Comparison of ENCODE assay signal across 9 mouse cellular contexts in the genomic region with DNA sequence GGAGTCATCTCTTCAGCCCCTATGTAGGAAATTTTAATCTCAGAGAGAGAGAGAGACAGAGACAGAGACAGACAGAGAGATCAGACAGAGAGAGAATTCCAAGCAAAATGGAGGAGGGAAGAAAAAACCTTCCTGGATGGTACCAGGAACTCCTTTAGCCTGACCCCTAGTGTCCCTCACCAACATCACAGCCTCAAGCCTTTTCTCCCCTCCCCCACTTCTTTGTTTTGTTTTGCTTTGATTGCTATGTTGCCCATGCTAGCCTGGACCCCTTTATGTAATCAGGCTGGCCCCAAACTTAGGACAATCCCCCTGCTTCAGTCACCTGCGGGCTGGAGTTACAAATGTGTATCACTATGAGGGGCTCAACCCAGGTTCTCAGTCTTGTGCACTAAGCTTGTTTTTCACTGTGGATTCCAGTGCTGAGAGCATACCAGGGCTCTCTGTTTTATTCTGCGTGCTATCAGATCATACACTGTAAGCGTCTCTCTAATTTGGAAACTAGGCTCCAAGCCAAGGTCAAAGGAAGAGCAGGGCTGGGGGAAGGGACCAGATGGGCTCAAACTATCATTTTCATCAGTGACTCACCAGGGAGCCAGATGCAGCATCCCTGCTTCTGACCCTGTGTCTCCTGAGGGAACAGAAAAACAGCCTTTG. TPM values are rescaled to one million over a fixed set of nuclear protein-coding genes. Genes with fewer than 3 reads are reported as not detected.
A peak's percentile ranks its signal among the peaks of the same experiment; 100 is the strongest.
DNase-seq lines count a peak whose midpoint lies in the region; ATAC-seq and TF ChIP-seq lines count a peak whose summit lies in the region.
"Had no signal": no experiment of that assay in that cellular context is flagged by ENCODE, and none has a peak within 500 bp of the region (broad histone marks: within the 10 kb centered on the region; RNA-seq: fewer than 3 reads in every experiment).

No protein-coding gene starts in this region.

- no peak overlapping the region for H3K4me2 ChIP-seq in forebrain, embryonic 13.5 days
- no peak overlapping the region for H3K4me2 ChIP-seq in hindbrain, embryonic 15.5 days
- H3K4me2 ChIP-seq: liver, embryonic 15.5 days had no signal

- WGBS in forebrain, embryonic 13.5 days, result 45% methylated on average over 3 of the region's 3 CpGs
- 30% methylated on average over 3 of the region's 3 CpGs for WGBS in hindbrain, embryonic 15.5 days
- WGBS in thymus, adult 2 months, result 93% methylated on average over 3 of the region's 3 CpGs

- no peak for ATAC-seq in forebrain, embryonic 13.5 days
- ATAC-seq in hindbrain, embryonic 15.5 days (ENCODE audit: low FRiP score, low read depth), result no peak

- no peaks in the 10 kb centered on the region for H3K27me3 ChIP-seq in forebrain, embryonic 13.5 days
- no peaks in the 10 kb centered on the region for H3K27me3 ChIP-seq in hindbrain, embryonic 15.5 days
- H3K27me3 ChIP-seq in thymus, adult 2 months (ENCODE audit: control insufficient read depth, insufficient read depth, low read length), result no peaks in the 10 kb centered on the region
- H3K27me3 ChIP-seq: liver, embryonic 15.5 days had no signal

- no peaks in the 10 kb centered on the region for H3K4me1 ChIP-seq in forebrain, embryonic 13.5 days
- no peaks in the 10 kb centered on the region for H3K4me1 ChIP-seq in hindbrain, embryonic 15.5 days (replicated peaks)
- H3K4me1 ChIP-seq in thymus, adult 2 months (replicated peaks; ENCODE audit: control insufficient read depth, insufficient read depth, low read length), result no peaks in the 10 kb centered on the region
- H3K4me1 ChIP-seq: liver, embryonic 15.5 days had no signal

- DNase-seq in heart, adult 18-20 months, result peak; percentile 55 to 65
- DNase-seq in heart, postnatal 25 days (ENCODE audit: low spot score), result no peak
- DNase-seq in ZHBTc4 (ENCODE audit: low read depth, low spot score), result peak; percentile 66
- DNase-seq in lung, postnatal 25 days (ENCODE audit: low spot score), result peak; percentile 66
- DNase-seq in thymus, adult 2 months, result no peak
- DNase-seq in cerebellum, adult 11-12 months, result no peak

- TF ChIP-seq CTCF in thymus, adult 2 months (IDR thresholded peaks at IDR 0.05; ENCODE audit: borderline replicate concordance, control insufficient read depth, extremely low read depth, insufficient read depth, low read length, poor library complexity), result no peak

- H3K36me3 ChIP-seq in forebrain, embryonic 13.5 days (ENCODE audit: poor library complexity, severe bottlenecking), result peaks cover 43% of the 10 kb centered on the region
- H3K36me3 ChIP-seq in hindbrain, embryonic 15.5 days, result peaks cover 21% of the 10 kb centered on the region
- 0 out of 2 replicates have a peak, but pooled peaks cover 3% of the 10 kb centered on the region for H3K36me3 ChIP-seq in thymus, adult 2 months (ENCODE audit: control insufficient read depth, insufficient read depth, low read length)

- TF ChIP-seq POLR2A in thymus, adult 2 months (IDR thresholded peaks at IDR 0.05; ENCODE audit: control insufficient read depth, extremely low read depth, insufficient read depth, low read length, poor library complexity), result no peak

- H3K27ac ChIP-seq in forebrain, embryonic 13.5 days, result peak overlapping the region; percentile 22; the same call in 1 of the 2 replicates
- H3K27ac ChIP-seq in hindbrain, embryonic 15.5 days (replicated peaks), result peak overlapping the region; percentile 61; the same call in 1 of the 2 replicates
- H3K27ac ChIP-seq in thymus, adult 2 months (ENCODE audit: control insufficient read depth, insufficient read depth, low read length), result no peak overlapping the region
- H3K27ac ChIP-seq: liver, embryonic 15.5 days had no signal

- intact Hi-C loops in heart, postnatal 25 days (cut with DNase I), result no loop called here

- no peak overlapping the region for H3K9ac ChIP-seq in forebrain, embryonic 13.5 days
- no peak overlapping the region for H3K9ac ChIP-seq in hindbrain, embryonic 15.5 days
- H3K9ac ChIP-seq: liver, embryonic 15.5 days had no signal

- no peak overlapping the region for H3K4me3 ChIP-seq in forebrain, embryonic 13.5 days
- no peak overlapping the region for H3K4me3 ChIP-seq in hindbrain, embryonic 15.5 days
- H3K4me3 ChIP-seq in thymus, adult 2 months (ENCODE audit: control insufficient read depth, insufficient read depth, low read length), result no peak overlapping the region
- H3K4me3 ChIP-seq: liver, embryonic 15.5 days had no signal

- H3K9me3 ChIP-seq in forebrain, embryonic 13.5 days (replicated peaks), result no peaks in the 10 kb centered on the region
- no peaks in the 10 kb centered on the region for H3K9me3 ChIP-seq in hindbrain, embryonic 15.5 days
- H3K9me3 ChIP-seq: liver, embryonic 15.5 days had no signal

RNA-seq across cellular contexts. Expression of gene Map1lc3a, which starts 33.0 kb away (rescaled TPM):
- total RNA-seq in heart, adult 18-20 months (2021), result 100 to 1,000 TPM; 727 to 753 TPM
- total RNA-seq in heart, postnatal 25 days (2021), result 100 to 1,000 TPM; 712 to 776 TPM
- polyA plus RNA-seq in forebrain, embryonic 13.5 days (2015; fragmentation: Nextera tagmentation; extraction: Ambion mirVana), result 209 and 234 TPM in 2 replicates
- 631 and 685 TPM in 2 replicates for polyA plus RNA-seq in hindbrain, embryonic 15.5 days (2015; fragmentation: Nextera tagmentation; extraction: Ambion mirVana)
- 159 and 161 TPM in 2 replicates for polyA plus RNA-seq in thymus, adult 2 months (2012; rRNA removed)

RNA-seq across cellular contexts. Expression of gene Pigu, which starts 48.2 kb away (rescaled TPM):
- 10 to 100 TPM; 24.0 to 27.0 TPM for total RNA-seq in heart, adult 18-20 months (2021)
- 10 to 100 TPM; 28.4 to 28.7 TPM for total RNA-seq in heart, postnatal 25 days (2021)
- 44.6 and 49.1 TPM in 2 replicates for polyA plus RNA-seq in forebrain, embryonic 13.5 days (2015; fragmentation: Nextera tagmentation; extraction: Ambion mirVana)
- 61.9 and 62.6 TPM in 2 replicates for polyA plus RNA-seq in hindbrain, embryonic 15.5 days (2015; fragmentation: Nextera tagmentation; extraction: Ambion mirVana)
- 40.2 and 45.7 TPM in 2 replicates for polyA plus RNA-seq in thymus, adult 2 months (2012; rRNA removed)

Comparison
In these comparisons a context has a peak if more than half of its experiments do, and no peak if none do; other contexts are left out.
1. DNase-seq: peak in heart, adult 18-20 months (2 of 2), ZHBTc4 (single experiment) and lung, postnatal 25 days (single experiment); none in heart, postnatal 25 days (single experiment), thymus, adult 2 months (single experiment) and cerebellum, adult 11-12 months (single experiment).